Mouse (Mus musculus): ENCODE measurements around the gene Secisbp2. TPM values are rescaled to one million over a fixed set of nuclear protein-coding genes. Genes with fewer than 3 reads are reported as not detected.

The Secisbp2 gene
- polyA plus RNA-seq (2012; fragmentation: generic; extraction: Trizol) = 1 to 10 TPM; 1.4 to 5.2 TPM

DNA sequence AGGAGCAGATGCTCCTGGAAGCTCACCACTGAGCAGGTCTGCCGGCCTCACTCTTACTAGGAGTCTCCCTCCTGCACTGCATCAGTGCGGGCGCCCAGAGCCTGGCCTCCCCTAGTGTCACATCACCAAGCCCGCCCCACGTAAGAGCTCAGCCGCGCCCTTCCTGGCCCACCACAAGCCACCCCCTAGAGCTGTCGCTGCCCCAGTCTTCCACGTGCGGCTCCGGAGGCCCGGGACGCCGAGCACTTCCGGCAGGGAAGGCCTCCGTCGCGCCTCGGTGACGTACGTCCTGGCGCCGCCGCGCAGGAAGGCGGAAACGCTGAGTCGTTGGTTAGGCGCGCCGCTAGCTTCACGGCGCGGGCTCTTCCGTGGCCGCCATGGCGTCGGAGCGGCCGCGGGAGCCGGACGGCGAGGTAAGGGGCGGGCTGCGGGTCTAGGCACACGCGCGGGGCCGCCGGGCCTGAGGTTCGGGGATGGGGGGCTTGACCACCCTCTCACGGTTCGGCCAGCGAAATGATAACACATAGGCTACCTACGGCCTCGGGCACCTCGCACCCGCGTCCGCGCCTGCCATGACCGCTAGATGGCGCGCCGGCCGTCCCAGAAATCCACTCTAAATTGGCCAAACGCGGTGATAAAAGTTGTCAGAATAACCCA lies at the start of gene Secisbp2:
Gene Secisbp2 (plus strand): TSS at position 290 of the 657 bp plus-strand sequence.

GRCm38 (mm10) chr13:51644829-51645789 lies 6.4 kb upstream of the Secisbp2 start, which contains the start of gene Cks2:
Cks2 (plus strand) TSS chr13:51645232.

Other genes starting within 250 kb of the Secisbp2 start
- gene S1pr3, start 243.1 kb upstream of the Secisbp2 start, polyA plus RNA-seq (2012; fragmentation: generic; extraction: Trizol) = under 1 TPM in 1 of 2 experiments, not detected in 1; 0.20 TPM
- gene Shc3, start 82.3 kb upstream of the Secisbp2 start, polyA plus RNA-seq (2012; fragmentation: generic; extraction: Trizol) = not detected
- 100 to 1,000 TPM in 1 of 2 experiments, 10 to 100 TPM in 1; 66.0 to 173 TPM for gene Cks2, start 6.5 kb upstream of the Secisbp2 start, polyA plus RNA-seq (2012; fragmentation: generic; extraction: Trizol)
- gene Sema4d, start 142.1 kb downstream of the Secisbp2 start, polyA plus RNA-seq (2012; fragmentation: generic; extraction: Trizol) = under 1 TPM; 0.01 to 0.06 TPM
- 10 to 100 TPM; 11.5 to 44.6 TPM for gene Gadd45g, start 195.0 kb downstream of the Secisbp2 start, polyA plus RNA-seq (2012; fragmentation: generic; extraction: Trizol)